Mouse (Mus musculus) ES-Bruce4 (cell line): ENCODE measurements around the gene Rnf144b.

Experiments
- CTCF ChIP-seq: IDR thresholded peaks from one replicate; pipeline ENCODE4 v1.8.1; 2011; ENCODE audit warnings: low read depth, low read length
- EP300 ChIP-seq: IDR thresholded peaks from 2 replicates; pipeline ENCODE4 v1.6.1; 2011; ENCODE audit warnings: low read depth, low read length; ENCODE audit not compliant: insufficient read depth
- POLR2A ChIP-seq: IDR thresholded peaks from one replicate; pipeline ENCODE4 v1.8.1; 2011; ENCODE audit warnings: low read length; ENCODE audit not compliant: insufficient read depth

DNA sequence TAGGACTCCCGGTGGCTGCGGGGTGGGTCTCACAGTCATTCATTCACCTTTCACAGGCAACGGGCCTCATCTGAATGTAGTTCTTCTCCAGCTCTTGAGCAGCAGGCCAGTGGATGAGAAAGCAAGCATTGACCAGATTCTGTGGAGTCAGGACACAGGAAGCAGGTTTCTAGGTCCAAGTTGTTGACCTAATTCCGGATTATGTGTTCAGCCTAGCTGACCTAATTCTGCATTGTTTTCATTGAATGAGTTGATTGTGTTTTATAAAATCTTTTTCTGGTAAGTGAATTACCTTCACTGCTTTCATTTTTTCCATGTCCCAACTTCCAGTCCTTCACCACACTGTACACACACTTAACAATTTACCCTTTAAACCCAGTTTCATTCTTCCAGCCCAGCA is 32.4 kb downstream of the Rnf144b start:
- TF ChIP-seq POLR2A: no peak
- TF ChIP-seq CTCF: no peak
- no peak for TF ChIP-seq EP300
